Mouse (Mus musculus): ENCODE results near the gene Cbl. TPM values are rescaled to one million over a fixed set of nuclear protein-coding genes. Genes with fewer than 3 reads are reported as not detected.

Cbl gene
- polyA plus RNA-seq, 1 experiment = 30.7 TPM

DNA sequence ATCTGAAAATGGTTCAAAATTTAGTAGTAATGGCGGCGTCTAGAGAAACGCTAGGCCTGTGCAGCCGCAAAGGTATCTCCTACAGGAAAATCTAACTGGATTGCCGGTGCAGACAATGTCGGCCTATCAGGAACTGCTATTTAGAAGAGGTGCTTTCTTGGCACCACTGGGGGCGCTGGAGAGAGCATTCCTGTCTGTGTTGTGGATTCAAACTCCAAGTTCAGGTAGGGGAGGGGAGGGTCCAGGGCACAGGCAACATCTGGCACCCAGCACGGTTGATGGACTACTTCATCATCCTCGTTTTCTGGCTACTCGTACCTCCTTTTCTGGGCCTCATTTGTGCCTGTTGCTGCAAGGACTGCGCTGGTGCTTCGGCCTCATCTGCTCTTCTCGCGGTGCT is 55.5 kb downstream of the Cbl start:
- TF ChIP-seq CTCF (IDR thresholded peaks at IDR 0.05; ENCODE audit: borderline replicate concordance, extremely low read depth, insufficient read depth, insufficient read length) (peak; percentile 28; the same call in 1 of the 2 replicates), POLR2A (IDR thresholded peaks at IDR 0.05; ENCODE audit: borderline replicate concordance, extremely low read depth, insufficient read depth, insufficient read length, poor library complexity, severe bottlenecking) (no peak)
- peak; percentile 17 for DNase-seq (ENCODE audit: low read depth)

- TF ChIP-seq POLR2A (IDR thresholded peaks at IDR 0.05; ENCODE audit: borderline replicate concordance, extremely low read depth, insufficient read depth, insufficient read length, poor library complexity, severe bottlenecking) (no peak), CTCF (IDR thresholded peaks at IDR 0.05; ENCODE audit: borderline replicate concordance, extremely low read depth, insufficient read depth, insufficient read length) (no peak)
- no peak for DNase-seq (ENCODE audit: low read depth)
These were observed 56.4 kb downstream of the Cbl start for GRCm38 (mm10) chr9:44177405-44177804.

DNA sequence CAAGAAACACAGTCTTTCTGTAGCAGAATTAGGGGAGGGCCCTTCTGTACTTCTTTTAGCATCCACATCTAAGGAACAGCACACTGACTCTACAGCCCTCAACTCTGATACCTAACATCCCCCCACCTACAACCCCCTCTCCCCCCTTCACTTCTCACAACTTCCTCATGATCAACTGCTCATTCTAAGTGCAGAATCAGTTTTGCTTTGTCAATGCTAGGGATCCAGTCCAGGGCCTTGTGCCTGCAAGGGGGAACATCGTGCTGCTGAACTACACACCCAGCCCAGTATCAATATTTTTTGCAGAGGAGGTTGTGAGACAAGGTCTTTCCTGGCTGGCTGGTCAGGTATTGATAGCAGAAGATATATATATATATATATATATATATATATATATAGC is 57.9 kb downstream of the Cbl start:
- DNase-seq (ENCODE audit: low read depth) = no peak

GRCm38 (mm10) chr9:44175556-44175955 is 58.3 kb downstream of the Cbl start:
- TF ChIP-seq CTCF (IDR thresholded peaks at IDR 0.05; ENCODE audit: borderline replicate concordance, extremely low read depth, insufficient read depth, insufficient read length) (no peak), POLR2A (IDR thresholded peaks at IDR 0.05; ENCODE audit: borderline replicate concordance, extremely low read depth, insufficient read depth, insufficient read length, poor library complexity, severe bottlenecking) (no peak)
- DNase-seq (ENCODE audit: low read depth) = no peak

More for the DNA sequence above, 57.9 kb downstream of the Cbl start:
- no peak for TF ChIP-seq POLR2A (IDR thresholded peaks at IDR 0.05; ENCODE audit: borderline replicate concordance, extremely low read depth, insufficient read depth, insufficient read length, poor library complexity, severe bottlenecking)
- TF ChIP-seq CTCF (IDR thresholded peaks at IDR 0.05; ENCODE audit: borderline replicate concordance, extremely low read depth, insufficient read depth, insufficient read length) = no peak

DNA sequence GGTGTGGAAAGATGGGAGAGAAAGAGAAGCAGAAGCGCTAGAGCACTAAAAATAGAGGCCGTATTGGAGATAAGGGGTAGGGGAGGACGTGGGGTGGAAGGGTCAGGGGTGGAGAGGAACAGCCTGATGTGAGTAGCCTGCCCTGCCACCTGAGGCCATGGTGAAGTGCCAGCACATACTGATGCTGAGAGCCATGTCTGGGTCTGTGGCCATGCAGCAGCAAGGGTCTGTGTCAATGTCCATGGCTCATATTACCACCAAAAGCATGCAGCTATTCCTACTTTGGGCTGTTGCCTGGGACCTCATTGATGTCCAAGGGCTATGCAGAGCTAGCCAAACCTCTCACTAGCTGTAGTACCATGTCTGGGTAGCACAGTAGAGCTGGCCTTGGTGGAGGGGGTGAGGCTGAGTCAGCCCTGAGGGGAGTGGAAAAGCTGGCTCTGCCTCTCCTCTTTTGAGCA is 63.1 kb downstream of the Cbl start:
- DNase-seq (ENCODE audit: low read depth) = no peak
- TF ChIP-seq CTCF (IDR thresholded peaks at IDR 0.05; ENCODE audit: borderline replicate concordance, extremely low read depth, insufficient read depth, insufficient read length) (no peak), POLR2A (IDR thresholded peaks at IDR 0.05; ENCODE audit: borderline replicate concordance, extremely low read depth, insufficient read depth, insufficient read length, poor library complexity, severe bottlenecking) (no peak)

DNA sequence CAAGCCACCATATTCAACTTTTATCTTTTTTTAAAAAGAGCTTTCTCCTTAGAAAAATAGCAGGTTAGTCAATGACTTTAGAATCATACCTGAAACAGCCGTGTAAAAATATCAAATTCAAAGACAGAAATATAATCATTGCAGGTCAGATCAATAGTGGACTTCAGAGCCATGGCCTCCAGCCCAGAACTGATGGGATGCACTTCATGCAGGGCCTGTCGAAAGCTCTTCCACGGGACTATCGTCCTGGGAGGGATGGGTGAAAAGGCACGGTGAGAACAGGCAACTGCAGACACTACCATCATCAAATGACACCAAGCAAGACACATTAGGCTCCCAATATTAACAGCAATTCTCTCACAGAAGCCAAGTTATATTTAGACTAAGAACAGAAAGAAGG is 64.9 kb downstream of the Cbl start:
- TF ChIP-seq POLR2A (IDR thresholded peaks at IDR 0.05; ENCODE audit: borderline replicate concordance, extremely low read depth, insufficient read depth, insufficient read length, poor library complexity, severe bottlenecking) (no peak), CTCF (IDR thresholded peaks at IDR 0.05; ENCODE audit: borderline replicate concordance, extremely low read depth, insufficient read depth, insufficient read length) (no peak)
- DNase-seq (ENCODE audit: low read depth) = no peak

- DNase-seq (ENCODE audit: low read depth) = no peak
- TF ChIP-seq CTCF (IDR thresholded peaks at IDR 0.05; ENCODE audit: borderline replicate concordance, extremely low read depth, insufficient read depth, insufficient read length) (no peak), POLR2A (IDR thresholded peaks at IDR 0.05; ENCODE audit: borderline replicate concordance, extremely low read depth, insufficient read depth, insufficient read length, poor library complexity, severe bottlenecking) (no peak)
These were observed 74.0 kb downstream of the Cbl start for GRCm38 (mm10) chr9:44159886-44160285.

DNA sequence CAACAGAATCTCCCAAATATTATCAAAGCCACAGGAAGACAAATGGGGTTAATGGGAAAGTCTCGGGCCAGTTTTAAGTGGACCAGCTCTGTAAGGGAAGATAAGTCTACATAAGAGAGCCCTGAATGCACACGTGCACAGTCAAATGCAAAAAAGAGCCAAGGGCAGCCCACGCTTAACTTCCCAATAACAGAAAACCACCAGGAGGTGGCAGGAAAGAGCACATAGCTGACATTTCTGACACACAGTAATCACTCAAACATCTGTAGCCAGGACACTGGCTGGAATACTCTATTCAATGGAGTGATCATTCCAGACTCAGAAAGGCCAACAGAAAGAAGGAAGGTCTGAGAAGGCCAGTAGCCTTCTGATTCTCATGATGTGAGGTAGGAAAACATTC is 86.6 kb downstream of the Cbl start:
- peak; percentile 6 for DNase-seq (ENCODE audit: low read depth)
- TF ChIP-seq POLR2A (IDR thresholded peaks at IDR 0.05; ENCODE audit: borderline replicate concordance, extremely low read depth, insufficient read depth, insufficient read length, poor library complexity, severe bottlenecking) (no peak), CTCF (IDR thresholded peaks at IDR 0.05; ENCODE audit: borderline replicate concordance, extremely low read depth, insufficient read depth, insufficient read length) (peak; percentile 36; the same call in 1 of the 2 replicates)

GRCm38 (mm10) chr9:44144718-44145060 is 89.2 kb downstream of the Cbl start:
- no peak for TF ChIP-seq CTCF (IDR thresholded peaks at IDR 0.05; ENCODE audit: borderline replicate concordance, extremely low read depth, insufficient read depth, insufficient read length)
- no peak for TF ChIP-seq POLR2A (IDR thresholded peaks at IDR 0.05; ENCODE audit: borderline replicate concordance, extremely low read depth, insufficient read depth, insufficient read length, poor library complexity, severe bottlenecking)
- no peak for DNase-seq (ENCODE audit: low read depth)

DNA sequence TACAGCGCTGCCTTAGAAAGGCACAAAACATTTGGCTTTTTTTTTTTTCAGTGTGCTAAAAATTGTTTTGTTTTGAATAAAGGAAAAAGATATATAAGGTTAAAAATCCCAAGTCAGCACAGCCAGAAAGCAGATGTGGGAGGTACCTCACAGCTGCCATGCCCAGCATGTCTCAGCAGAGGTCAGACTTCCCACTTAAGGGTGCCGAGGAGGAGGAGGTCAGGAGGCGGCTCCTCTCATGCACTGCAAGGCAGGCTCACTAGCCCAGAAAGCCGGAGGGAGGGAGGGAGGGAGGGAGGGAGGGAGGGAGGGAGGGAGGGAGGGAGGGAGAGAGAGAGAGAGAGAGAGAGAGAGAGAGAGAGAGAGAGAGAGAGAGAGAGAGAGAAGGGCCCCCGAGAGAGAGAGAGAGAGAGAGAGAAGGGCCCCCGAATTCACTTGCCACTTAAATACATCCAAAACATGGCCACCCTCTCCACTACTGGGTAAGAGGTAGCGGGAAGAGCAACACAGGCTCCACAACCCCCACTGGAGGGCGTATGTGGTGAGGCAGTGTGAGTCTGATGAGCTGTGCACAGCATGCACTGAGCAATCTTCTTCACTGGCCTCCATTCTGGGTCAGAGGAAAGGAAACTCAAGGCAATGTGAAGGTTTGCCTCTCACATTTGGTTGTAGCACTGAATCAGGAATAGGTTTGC is 89.7 kb downstream of the Cbl start:
- DNase-seq (ENCODE audit: low read depth) = peak; percentile 15

GRCm38 (mm10) chr9:44143421-44143820 is 90.4 kb downstream of the Cbl start:
- DNase-seq (ENCODE audit: low read depth) = no peak
- TF ChIP-seq POLR2A (IDR thresholded peaks at IDR 0.05; ENCODE audit: borderline replicate concordance, extremely low read depth, insufficient read depth, insufficient read length, poor library complexity, severe bottlenecking) (no peak), CTCF (IDR thresholded peaks at IDR 0.05; ENCODE audit: borderline replicate concordance, extremely low read depth, insufficient read depth, insufficient read length) (no peak)

More for the DNA sequence above, 89.7 kb downstream of the Cbl start:
- TF ChIP-seq CTCF (IDR thresholded peaks at IDR 0.05; ENCODE audit: borderline replicate concordance, extremely low read depth, insufficient read depth, insufficient read length) (peak; percentile 23; the same call in 1 of the 2 replicates), POLR2A (IDR thresholded peaks at IDR 0.05; ENCODE audit: borderline replicate concordance, extremely low read depth, insufficient read depth, insufficient read length, poor library complexity, severe bottlenecking) (no peak)

- TF ChIP-seq POLR2A (IDR thresholded peaks at IDR 0.05; ENCODE audit: borderline replicate concordance, extremely low read depth, insufficient read depth, insufficient read length, poor library complexity, severe bottlenecking) = no peak
- no peak for TF ChIP-seq CTCF (IDR thresholded peaks at IDR 0.05; ENCODE audit: borderline replicate concordance, extremely low read depth, insufficient read depth, insufficient read length)
- no peak for DNase-seq (ENCODE audit: low read depth)
These were observed 91.9 kb downstream of the Cbl start for GRCm38 (mm10) chr9:44141951-44142350.
